Mouse (Mus musculus) liver, embryonic 14.5 days (tissue): ENCODE measurements around the gene Trpt1.

Experiments
- CTCF ChIP-seq: IDR thresholded peaks from 2 replicates; pipeline ENCODE4 v1.5.1; 2016; ENCODE audit warnings: antibody characterized with exemption, low read depth, control low read depth
- EP300 ChIP-seq: IDR thresholded peaks from 2 replicates; pipeline ENCODE4 v1.6.1; 2016; ENCODE audit warnings: antibody characterized with exemption, low read depth

DNA sequence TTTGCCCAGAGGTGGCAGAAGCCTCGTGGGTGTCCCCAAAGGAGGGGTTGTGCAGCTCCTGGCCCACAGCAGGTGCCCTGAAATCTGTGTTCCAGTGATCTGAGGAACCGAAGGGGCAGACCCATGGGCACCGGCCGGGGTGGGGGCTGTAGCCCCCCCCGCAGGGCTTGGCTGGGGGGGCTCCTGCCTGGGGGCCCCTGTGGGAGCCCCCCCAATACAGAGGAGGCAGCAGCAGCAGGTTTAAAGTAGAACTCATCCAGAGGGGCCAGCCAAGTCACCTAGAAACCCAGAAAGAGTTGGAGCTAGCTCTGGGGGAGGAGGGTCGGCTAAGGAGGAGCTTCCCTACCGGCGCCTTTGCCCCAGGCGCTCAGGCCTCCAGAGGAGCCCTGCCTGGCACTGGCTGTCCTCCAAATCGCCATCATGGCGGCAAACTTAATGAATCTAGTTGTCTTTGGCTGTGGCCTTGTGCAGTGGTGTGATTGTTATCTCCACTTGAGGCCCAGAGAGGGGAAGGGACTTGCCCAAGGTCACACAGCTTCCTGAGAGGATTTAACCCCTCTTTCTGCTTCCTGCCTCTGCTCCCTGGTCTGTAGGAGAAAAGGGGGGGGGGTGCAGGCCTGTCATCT is 25.4 kb upstream of the Trpt1 start:
- no peak for TF ChIP-seq CTCF
- TF ChIP-seq EP300, result no peak
